Mouse (Mus musculus): ENCODE measurements at regions not wholly inside any gene's neighbourhood (a gene's known extent, or its start where the extent isn't known, plus 50 kb on each side); places are given as distances from the start of the nearest gene placed in this dataset.
"Not testable (repeated sequence)": the region's sequence is repeated elsewhere in the genome, so short reads cannot be mapped to it uniquely, and the experiment has no call there.

DNA sequence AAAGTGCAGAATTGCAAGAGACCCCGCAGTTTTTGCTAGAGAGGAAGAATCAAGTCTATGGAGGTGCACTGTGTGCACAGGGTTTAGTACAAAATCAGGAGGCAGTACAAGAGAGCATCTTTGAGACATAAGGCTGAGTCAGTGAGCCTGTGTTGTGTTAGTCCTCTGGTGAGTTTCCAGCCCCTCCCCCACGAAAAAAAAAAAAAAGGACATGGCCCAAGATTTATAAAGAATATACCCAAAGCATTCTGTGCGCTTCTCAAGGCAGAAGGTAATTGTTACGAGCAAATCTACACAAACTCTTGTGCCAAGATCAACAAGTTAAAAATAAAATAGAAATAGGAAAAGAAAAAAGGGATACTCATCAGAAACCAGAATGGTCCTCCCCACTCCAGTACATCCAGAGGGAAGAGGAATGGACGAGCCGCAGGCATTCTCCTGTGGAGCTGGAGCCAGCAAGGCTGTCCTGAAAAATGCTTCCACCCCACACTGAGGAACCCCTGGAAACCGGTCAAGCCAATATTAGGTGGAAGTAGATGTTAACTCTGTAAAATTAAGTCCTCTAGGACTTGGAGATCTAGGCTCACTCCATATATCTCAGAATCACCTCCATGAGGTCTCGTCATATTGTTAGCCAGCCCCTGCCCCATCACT, 150.7 kb upstream of the Hes1 start:
- no peak for DNase-seq (ENCODE audit: inconsistent ontology term)

DNA sequence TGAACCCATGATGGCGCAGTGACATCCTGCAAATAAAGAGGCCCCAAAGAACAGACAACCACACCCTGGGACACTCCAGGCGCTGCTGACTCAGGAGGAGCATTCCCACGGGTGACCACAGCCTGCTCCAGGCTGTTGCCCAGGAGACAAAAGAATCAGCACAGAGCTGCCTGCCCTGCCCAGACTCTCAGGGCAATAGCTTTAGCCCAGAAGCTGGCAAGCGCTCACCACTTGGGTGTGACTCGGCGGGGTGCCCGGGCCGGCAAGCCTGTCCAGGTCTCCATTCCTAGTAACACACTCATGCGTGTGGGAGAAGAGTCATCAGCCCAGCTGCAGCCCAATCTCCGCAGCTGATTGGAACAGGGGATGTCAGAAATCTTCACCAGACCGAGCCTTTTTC, 148.8 kb upstream of the Hes1 start:
- DNase-seq (ENCODE audit: inconsistent ontology term), result peak; percentile 100

DNA sequence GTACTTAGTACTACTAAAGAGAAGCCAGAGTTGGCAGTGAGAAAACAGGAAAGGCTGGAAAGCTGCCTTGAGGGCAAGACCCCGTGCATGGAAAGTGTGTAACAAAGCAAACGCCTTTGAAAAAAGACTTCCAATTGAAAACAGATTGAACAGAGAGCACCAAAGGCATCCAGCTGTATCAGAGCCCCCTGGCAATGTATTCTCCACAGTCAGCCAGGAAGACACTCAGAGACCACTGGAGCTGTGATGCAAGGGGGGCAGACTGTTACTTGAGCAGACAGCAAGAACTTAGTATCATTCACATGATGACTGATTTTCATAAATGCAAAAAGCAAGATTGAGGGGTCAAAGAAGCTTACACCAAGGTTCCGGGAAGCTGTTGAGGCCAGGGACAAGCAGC, 146.2 kb upstream of the Hes1 start:
- no peak for DNase-seq (ENCODE audit: inconsistent ontology term)

DNA sequence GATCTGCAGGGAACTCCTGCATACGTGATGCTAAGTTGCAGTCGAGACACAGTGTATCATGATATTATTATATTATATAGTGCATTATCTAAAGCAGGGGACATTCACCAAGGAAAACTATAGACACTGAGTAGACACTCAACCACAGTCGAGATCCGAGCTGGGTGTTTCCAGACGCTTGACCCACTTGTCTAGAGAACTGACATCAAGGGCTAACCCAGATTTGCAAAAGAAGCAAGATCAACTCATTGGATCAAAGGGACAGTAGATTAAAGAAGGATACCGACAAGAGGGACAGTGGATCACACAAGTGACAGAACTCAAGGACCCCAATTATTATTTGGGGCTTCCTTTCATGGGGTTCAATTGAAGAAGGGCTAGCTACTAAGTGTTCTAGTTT, 145.8 kb upstream of the Hes1 start:
- DNase-seq (ENCODE audit: inconsistent ontology term), result no peak

DNA sequence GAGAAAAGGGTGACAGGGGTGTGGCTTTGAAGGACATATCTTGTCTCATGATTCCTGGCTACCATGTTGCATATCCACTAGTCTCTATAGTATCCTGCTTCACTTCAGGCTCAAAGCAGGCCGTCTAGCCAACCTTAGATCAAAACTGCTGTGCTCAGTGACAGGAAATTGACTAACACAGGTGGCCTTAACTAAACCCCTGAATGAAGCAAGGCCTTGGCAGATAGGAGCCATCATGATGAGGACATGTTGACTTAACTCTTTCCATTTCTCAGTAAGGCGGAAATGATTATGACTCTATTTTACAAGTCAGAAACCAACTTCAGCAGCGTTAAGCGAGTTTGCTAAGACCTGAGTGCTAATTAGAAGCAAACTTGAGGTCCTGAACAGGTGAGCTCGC, 143.2 kb upstream of the Hes1 start:
- no peak for DNase-seq (ENCODE audit: inconsistent ontology term)

DNA sequence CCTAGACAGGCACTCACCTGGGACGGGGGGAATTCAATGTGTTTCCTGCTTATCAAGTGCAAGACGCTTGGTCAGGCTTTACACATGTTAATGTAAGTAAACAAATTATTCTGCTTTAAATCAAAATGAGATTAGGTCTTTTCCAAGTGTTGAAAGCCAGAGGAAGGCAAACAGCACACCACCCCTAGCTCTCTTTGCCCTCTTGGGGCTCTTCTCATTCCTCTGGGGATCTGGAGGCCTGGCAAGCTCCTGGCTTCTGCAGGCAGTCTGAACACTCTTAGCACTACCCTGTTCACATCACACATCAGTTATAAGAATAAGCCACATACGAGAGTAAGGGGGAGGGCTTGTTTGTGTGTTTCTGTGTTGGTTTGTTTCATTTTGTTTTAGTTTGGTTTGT, 142.8 kb upstream of the Hes1 start:
- no peak for DNase-seq (ENCODE audit: inconsistent ontology term)

DNA sequence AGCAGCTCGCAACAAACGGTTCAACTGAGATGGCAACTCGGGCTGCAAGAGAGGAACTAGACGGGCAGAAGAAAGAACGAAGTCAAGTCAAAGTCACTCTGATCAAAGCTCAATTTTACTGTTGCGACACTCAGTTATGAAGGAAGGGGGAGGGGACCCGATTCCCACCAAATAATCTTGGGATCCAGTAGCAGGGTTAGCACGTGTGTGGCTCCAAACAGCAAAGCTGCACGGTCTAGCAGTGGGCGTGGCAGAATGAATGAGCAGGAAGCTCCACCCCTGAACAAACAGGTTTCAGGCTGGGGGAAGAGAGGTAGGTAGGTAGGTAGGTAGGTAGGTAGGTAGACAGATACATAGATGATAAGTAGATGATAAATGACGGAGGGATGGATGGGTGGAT, 136.9 kb upstream of the Hes1 start:
- DNase-seq (ENCODE audit: inconsistent ontology term), result not testable (repeated sequence)

DNA sequence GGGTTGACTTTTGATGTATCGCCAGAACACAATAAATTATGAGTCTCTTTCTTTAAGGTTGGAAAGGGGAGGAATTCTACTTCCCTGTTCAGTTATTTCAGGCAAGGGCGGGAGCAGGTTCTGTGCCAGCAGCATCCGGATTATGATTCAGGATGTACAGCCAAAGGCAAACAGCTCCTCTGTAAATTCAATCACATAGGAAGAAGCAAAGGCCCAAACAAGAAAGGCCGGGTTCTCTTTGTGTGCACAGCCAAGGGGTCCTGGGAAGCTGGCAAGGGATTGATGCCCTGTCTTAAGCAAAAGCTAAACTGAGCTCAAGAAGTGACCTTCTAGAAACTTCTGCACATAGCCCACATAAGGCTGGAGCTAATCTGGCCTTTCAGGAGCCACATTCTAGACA, 135.9 kb upstream of the Hes1 start:
- DNase-seq (ENCODE audit: inconsistent ontology term), result no peak

DNA sequence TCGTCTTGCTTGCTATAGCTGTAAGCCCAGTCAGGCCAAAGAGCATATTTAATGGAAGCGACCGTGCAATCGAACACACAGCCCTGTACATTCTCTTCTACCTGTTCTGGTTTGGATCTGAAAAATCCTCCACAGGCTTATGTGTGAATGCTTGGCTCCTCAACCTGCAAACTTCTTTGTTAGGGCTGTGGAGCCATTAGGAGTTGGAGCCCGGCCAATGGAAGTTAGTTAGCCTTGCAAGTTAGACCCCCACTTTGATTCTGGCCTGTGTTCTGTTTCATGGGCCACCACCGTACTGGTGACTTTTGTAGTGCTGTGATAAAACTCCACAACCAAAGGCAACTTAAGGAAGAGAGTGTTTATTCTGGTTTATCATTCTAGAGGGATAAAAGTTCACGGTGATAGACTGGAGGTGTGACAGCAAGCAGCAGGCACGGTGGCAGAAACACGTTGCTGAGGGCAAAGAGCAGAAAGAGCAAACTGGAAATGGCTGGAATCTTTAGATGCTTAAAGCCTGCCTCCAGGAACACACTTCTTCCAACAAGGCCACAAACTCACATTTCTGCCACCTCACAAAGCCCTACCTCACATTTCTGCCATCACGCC, 132.3 kb upstream of the Hes1 start:
- DNase-seq (ENCODE audit: inconsistent ontology term), result no peak

DNA sequence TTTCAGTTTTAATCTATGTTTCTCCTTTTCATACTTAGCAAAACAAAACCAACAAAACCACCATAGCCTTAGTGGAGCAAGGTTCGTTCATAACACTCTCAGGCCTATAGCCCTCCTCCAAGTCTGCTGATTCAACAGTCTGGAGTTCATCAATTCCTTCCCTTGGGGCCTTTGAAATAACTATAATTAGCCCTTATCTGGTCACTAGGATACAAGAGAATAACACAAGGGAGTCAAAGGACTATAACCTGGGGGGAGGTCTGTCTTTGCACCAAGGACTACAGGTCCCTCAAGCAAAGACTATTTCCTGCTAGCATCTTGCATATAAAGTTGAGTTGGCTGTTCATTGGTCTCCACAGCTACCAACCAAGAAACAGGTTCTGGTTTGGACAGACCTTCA, 129.5 kb upstream of the Hes1 start:
- DNase-seq (ENCODE audit: inconsistent ontology term), result no peak

DNA sequence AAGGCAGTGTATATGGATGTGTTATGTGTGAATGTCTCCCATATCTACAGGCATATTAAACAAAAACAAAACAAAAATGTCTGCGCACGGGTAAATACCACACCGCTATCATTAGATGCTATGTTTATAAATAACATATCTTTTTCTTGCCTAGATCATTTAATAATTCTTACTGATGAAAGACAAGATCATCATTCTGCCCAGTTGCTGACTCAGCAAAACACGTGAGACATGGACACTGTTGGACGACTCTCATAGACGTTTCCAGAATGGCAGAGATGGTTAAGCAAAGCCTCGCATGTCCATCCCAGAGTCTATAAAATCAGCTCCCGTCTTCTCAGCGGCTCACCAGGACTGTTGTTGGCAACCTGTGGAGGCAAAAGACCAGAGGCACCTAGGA, 125.5 kb upstream of the Hes1 start:
- DNase-seq (ENCODE audit: inconsistent ontology term), result no peak

DNA sequence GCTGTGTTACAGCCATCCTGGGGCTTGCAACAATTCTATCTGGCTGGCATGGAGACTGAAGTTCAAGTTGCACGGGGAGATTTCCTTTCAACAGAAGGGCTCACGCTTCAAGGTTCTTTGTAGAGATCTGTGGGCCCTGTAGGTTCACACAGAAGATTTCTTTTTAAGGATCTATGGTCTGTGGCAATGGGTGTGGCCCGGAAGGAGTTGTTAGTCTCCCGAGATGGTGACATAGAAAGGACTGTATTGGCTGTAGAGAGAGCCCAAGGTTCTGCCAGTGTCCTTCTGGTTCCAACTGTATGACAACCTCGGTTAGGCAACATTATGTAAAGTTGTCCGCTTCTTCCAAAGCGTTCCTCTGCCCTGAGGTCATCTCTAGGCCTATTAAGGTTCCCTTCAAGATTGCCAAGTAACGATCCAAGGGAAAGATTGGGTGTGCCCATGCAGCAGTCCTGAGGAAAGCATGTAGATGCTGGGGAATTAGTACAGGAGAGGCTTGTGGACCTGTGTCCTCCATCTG, 124.8 kb upstream of the Hes1 start:
- DNase-seq (ENCODE audit: inconsistent ontology term), result no peak

DNA sequence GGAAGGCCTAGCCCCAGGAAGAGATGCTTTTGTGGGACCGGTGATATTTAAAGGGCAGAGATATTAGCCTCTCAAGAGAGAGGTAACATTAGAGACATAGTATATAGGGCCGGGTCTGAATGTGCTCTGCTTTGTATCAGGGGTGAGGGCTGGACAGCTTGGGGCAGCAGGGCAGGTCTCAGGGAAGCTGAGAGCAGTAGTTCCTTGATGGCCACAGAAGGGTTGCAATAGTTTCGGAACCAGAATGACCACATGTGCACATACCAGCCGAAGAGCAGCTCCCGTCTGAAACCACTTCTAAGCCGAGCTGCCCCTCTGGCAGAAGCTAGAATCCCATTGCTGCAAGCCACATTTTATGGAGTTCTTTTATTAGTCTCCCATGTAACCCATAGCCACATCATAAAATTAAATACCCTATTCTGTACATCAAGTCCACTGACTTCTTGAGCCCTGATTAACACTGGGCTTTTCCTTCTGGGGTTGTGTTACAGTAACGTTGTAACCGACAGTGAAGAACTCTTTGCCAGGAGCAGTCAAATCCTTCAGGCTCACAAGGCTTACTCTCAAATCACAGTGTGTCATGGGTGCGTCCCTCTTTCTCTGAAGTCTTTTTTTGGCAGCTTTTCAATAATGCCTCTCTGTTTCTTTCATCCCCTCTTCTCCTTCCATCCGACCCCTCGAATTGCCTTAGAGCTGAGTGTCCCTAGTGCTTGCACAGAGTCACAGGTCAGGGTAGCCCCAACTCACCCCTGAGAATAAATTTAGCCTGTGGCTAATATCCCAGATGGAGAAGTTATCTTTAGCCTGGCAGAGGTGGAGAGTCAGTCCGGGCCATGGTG, 124.1 kb upstream of the Hes1 start:
- no peak for DNase-seq (ENCODE audit: inconsistent ontology term)

DNA sequence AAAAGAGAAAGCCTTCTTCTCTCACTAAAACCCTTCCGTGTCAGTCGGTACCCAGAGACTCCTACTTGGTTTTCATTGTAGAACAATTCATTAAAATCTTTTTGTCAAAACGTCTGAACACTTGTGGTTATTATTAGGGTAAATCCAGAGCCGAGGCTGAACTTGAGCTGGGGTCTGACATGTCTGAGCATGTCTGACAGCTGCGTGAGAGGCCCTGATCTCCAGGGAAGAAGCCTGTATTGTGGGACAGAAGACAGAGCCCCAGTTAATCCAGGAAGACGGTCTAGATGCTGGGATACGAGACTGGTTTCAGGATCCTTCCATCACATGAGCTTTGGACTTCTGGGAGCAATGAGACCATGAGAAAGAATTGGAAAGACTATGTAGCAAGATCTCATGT, 122.1 kb upstream of the Hes1 start:
- DNase-seq (ENCODE audit: inconsistent ontology term), result no peak

DNA sequence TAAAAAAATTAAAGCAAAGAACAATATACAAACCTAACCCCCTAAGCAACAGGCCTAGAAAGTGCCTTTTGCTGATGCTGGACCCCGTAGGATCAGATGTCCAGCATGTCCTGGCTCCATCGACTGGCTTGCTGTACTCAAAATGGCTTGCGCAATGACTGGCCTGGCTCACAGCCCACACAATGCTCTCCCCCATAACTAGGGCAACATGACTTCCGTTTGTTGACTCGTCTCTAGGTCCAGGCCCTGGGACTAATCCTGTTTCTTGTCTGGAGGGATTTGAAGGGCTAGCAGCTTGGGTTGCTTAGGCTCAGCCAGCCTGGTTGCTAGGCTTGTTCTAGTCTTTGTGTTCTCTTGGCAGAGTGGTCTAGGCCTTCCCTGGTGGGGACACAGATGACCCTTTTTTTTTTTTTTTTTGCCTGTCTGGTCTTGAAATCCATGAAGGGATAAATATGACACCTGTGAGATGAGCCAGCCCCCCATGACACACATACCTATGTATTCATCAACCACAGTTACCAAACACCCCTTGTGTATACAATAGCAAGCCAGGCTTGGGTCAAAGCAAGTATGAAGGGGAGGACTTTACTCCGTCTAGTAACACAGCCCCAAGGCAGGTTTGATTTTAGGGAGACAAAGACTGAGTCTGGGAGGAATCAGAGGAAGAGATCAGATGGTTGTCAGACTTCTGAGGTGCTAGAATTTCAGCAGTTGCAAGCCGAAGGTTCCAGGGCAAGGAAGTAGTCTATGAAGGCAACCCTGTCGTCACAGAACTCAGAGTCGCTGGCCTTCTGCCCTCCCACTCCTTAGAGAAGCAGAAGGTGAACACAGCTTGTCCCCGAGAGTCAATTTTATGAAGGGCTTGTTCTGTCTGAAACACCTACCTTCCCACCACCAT, 120.0 kb upstream of the Hes1 start:
- peak; percentile 47 for DNase-seq (ENCODE audit: inconsistent ontology term)

DNA sequence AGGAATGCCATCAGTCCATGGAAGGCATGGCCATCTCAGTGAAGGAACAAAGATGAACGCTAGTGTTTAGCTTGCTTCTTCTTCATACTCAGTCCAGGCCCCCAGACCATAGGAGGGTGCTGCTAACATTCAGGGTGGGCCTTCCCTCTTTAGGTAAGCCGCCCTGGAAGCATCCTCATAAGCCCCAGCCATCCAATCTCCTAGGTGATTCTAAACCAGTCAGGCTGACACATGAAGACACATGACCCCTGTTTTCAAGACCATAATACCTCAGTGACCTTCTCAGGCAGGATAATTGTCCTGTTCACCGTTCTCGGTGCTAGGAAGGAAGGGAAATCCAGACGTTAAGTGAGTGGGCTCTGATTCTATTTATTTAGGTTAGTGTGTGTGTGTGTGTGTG, 119.2 kb upstream of the Hes1 start:
- no peak for DNase-seq (ENCODE audit: inconsistent ontology term)

DNA sequence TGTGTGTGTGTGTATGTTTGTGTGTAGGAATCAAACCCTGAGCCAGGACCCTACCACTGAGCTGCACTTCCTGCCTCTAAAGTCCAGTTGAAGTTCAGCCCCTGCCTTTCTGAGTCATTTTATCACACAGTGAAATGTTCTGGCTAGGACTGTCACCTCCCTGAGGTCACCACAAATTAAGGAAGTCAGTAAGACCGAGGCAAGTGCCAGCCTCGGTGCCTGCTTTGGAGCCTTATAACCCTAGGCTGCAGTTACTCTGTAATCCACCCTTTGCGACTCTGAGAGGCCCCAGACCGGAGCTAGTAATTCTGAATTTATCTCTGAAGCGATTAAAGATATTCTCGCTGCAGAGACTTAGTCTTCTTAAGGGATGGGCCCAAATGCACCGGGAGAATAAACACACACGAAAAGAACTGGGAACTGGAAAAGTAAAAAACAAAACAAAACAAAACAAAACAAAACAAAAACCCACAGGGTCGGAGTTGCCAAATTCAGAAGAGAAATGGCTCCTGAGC, 118.8 kb upstream of the Hes1 start:
- DNase-seq (ENCODE audit: inconsistent ontology term), result no peak

DNA sequence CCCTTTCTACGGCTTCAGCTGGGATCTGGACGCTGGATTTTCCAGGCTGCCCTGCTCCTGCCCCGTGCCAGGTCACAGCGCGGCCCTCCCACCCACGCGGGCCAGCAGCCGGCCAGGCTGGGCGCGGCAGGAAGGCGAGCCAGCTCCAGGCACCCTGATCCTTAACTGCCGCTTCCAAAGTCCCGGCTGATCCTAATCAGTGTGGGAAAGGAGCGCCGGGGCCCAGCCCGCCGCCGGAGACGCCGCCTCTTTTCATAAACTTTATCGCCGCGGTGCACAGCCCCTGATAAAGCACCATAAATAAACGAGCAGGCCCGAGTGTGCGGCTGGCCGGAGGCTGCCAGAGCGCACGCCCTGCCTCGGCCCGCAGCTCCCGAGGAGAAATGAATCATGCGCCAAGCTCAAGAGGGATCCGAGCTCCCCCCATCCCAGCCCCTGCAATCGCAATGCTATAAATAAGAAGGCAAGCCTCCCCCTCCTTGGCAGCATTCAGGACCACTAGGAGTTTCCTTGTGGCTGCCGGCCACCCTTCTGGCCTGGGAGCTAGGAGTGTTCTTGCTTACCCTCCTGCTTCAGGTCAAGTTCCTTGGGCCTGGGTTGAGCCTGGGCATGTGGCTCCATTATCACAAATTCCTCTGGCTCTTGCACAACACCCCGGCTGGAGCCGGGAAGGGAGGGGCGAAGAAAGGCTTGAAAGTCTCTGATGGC, 118.1 kb upstream of the Hes1 start:
- DNase-seq (ENCODE audit: inconsistent ontology term), result peak; percentile 93

DNA sequence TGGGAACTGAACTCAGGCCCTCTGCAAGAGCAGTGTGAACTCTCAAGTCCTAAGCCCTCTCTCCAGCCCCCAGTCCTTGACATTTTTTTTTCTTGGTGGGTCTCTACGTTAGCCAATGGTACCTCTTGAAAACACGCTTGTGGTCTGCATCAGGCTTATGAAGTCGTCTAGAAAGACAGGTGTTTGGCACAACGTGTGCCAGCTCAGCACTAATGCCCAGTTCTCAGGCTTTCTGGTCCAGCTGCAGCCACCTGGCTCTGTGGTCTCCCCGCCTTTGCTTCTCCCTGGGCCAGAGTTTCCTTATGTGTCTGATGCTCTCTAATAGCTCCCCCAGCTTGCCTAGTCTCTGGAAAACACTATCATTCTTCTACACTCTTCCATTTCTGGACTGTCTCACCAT, 117.2 kb upstream of the Hes1 start:
- no peak for DNase-seq (ENCODE audit: inconsistent ontology term)

DNA sequence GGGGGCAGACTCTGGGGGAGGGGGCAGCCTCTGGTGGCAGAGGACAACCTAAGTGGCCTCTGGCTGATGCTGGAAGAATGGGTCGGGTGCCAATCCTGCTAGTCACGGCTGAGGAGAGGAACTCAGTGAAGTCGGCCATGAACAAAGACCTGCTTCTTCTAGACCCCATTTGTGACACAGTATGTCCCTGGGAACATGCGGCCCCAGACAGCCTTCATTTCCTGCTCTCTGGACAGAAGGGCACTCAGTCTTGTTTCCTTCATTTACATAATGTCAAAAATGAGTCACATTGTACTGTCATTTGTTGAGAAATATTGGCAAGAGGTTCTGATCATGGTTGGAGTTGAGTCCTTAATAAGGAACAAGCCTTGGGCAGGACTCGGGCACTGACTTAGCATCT, 116.5 kb upstream of the Hes1 start:
- DNase-seq (ENCODE audit: inconsistent ontology term), result peak; percentile 89

DNA sequence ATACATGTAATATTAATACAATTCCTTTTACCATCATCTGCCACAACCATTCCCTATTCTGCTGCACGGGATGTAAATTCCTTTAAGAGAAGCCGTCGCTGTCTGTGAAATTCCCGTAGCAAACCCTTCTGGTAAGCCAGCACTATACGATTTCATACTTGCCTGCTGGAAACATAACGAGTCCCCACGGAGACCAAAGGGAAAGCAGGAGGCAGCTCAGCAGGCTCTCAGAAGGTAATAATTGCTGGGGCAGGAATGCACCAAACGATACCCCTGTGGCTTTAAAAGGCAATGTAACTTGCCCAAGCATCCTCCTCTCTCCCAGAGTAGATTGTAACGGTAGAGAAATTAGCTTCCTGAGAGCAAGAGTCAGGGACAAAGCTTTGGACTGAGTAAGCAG, 114.0 kb upstream of the Hes1 start:
- DNase-seq (ENCODE audit: inconsistent ontology term), result no peak

All from Muller cell, postnatal 12 days (primary cell).